Mouse (Mus musculus) olfactory bulb, adult 2 months (tissue): ENCODE results near the gene Cabp4.

Source experiments
- CTCF ChIP-seq: fragments of 200-500 bp; IDR thresholded peaks from 2 replicates; pipeline ENCODE4 v1.5.1; 2012; ENCODE audit warnings: low read depth, mild to moderate bottlenecking, low read length, moderate library complexity; ENCODE audit not compliant: insufficient read depth
- POLR2A ChIP-seq: fragments of 200-500 bp; IDR thresholded peaks from 2 replicates; pipeline ENCODE4 v1.6.1; 2012; ENCODE audit warnings: mild to moderate bottlenecking, low read depth, low read length, moderate library complexity; ENCODE audit not compliant: insufficient read depth

DNA sequence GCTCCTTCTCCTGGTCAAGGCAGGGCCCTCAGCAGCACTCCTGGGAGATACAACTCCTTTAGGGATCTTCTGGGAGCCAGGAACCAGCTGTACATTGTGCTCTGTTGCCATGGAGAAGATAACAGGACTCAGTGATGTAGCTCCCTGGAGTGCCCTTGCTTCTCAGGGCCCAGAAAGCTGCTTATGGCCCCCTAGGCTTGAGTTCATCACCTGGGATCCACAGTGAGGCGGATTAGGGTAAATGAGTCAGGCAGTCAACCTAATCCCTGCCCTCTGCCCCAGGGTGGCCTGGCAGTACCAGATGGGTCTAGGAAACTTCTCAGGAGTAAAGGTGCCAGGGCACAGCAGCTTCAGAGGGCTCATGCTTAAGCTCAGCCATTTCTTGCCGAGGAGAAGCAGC is 4.4 kb downstream of the Cabp4 start, which contains the start of gene Gpr152:
- TF ChIP-seq POLR2A (no peak), CTCF (no peak)
